Mouse (Mus musculus): ENCODE measurements around the gene 4930442H23Rik.

4930442H23Rik gene

DNA sequence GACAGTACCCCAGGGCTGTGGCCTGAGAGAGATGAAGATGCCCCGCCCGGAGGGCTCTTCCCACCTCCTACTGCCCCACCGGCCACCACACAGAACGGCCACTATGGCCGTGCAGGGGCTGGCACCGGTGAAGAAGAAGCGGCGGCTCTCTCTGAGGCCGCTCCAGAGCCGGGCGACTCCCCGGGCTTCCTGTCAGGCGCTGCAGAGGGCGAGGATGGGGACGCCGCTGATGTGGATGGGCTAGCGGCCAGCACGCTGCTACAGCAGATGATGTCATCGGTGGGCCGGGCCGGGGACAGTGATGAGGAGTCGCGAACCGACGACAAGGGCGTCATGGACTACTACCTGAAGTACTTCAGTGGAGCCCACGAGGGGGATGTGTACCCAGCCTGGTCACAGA, 39.0 kb downstream of the 4930442H23Rik start:
- no peak for TF ChIP-seq GATA4 (IDR thresholded peaks at IDR 0.05; ENCODE audit: insufficient replicate concordance, low read length)

DNA sequence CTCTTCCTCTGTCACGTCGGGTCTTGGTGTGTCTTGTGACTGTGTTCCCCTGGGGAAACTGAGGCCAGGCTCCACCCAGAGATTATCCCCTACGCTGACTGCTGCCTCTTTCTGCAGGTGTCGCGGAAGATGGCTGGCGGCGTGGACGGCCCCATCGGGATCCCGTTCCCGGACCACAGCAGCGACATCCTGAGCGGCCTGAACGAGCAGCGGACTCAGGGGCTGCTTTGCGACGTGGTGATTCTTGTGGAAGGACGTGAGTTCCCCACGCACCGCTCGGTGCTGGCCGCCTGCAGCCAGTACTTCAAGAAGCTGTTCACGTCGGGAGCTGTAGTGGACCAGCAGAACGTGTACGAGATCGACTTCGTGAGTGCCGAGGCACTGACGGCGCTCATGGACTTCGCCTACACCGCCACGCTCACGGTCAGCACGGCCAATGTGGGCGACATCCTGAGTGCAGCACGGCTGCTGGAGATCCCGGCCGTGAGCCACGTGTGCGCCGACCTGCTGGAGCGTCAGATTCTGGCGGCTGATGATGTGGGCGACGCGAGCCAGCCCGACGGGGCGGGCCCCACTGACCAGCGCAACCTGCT, 39.7 kb downstream of the 4930442H23Rik start:
- no peak for TF ChIP-seq GATA4 (IDR thresholded peaks at IDR 0.05; ENCODE audit: insufficient replicate concordance, low read length)

DNA sequence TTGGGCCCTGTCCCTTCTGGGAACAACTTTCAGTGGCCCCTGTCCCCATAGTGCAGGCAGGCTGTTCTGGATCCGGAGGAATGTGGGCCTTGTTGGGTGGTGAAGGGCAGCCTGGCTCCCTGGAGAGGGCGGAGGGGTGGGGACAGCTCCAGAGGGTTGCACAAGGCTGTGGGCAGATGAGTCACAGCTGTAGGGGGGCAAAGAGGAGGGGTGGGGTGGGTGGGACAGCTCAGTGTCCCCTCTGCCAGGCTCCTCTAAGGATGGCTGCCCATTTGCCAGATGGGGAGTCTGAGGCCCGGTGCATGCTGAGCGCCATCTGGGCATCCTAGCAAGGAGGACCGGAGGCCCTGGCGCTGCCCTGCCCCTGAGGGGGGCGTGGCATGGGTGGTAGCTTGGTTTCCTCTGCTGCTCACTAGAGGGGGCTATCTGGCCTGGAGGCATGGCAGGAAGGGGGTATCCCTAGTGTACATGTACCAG, 40.5 kb downstream of the 4930442H23Rik start:
- TF ChIP-seq GATA4 (IDR thresholded peaks at IDR 0.05; ENCODE audit: insufficient replicate concordance, low read length) = no peak

DNA sequence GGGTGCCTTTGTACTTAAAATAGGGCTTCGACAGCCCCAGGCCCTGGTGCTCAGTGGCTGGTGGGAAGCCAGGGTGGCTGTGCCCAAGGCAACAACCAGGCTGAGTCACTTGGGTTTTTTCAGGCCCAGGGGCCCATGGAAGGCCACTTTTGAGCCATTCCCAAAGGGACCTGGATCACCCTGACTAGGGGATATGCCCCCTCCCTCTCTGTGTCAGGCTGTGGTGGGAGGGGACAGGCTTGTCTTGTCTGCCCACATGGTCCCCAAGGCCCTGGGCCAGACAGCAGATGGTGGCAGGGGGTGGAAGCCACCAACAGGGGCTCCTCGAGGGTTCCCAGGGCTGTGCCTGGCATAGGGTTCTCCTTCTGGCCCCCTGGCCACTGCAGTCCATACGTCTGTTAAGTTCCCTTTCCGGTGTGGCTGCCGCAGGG, 41.1 kb downstream of the 4930442H23Rik start:
- no peak for TF ChIP-seq GATA4 (IDR thresholded peaks at IDR 0.05; ENCODE audit: insufficient replicate concordance, low read length)

DNA sequence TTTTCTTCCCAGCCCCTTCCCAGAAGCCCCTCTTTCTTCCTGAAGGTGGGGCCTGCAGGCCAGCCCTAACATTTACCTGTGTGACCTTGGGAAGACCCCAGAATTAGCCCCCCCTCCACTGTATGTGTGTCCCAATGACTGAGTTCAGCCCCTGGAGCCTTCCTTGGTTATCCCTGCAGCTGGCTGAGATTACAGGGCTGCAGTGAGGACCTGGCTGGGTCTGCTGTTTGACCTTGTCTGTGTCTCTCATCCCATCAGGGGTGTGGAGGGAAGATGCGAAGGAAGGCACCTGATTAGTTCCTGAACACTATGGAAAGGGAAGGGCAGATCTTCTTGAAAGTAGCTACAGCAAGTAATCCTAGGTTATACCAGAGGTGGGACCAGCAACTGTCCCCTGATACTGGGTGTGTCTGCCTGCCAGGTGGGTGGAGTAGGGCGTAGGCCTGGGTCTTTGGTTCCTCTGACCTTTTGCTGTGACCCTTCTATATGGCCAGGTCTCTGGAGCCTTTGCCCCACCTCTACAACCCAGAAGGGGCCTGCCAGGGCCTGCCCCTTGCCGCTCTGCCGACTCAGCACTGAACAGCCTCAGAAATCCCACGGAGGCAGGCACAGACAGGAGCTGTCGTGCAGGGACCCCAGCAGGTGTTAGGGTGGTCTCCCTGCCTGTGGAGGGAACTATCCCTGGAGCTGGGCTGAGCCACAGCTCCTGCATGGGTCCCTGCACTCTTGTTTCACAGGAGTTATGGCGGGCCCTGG, 42.0 kb downstream of the 4930442H23Rik start:
- TF ChIP-seq GATA4 (IDR thresholded peaks at IDR 0.05; ENCODE audit: insufficient replicate concordance, low read length) = no peak

DNA sequence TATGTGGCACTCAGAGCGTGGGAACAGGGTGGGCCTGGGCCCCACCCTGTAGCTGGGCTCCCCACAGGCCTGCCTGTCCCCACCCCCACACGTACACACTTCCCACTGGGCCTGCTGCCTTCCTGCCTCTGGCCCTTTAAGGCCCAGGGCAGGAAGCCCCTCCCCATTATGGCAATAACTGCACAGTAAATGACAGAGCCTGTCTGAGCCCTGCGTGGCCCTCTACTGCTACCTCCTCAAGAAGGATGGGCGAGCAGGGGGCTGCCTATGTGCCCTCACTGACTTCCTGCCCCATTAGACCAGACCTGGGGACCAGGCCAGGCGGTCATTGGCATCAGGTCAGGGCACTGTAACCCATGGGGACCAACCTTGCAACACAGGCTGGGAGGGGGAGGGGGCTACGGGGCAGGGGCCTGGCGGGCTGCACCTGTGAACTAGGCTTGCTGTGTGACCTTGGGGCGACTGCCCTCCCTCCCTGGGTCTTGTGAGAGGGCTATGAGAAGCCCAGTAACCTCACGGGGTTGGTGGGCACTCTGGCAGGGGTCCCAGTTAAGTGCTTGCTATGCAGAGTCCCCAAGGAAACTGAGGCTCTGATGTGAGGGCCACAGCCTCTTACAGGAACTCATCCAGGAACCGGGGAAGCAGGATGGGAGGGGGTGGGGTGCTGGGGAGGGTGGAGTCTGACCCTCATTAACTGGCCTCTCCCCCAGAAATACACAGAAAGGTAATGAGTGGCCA, 42.8 kb downstream of the 4930442H23Rik start:
- no peak for TF ChIP-seq GATA4 (IDR thresholded peaks at IDR 0.05; ENCODE audit: insufficient replicate concordance, low read length)

DNA sequence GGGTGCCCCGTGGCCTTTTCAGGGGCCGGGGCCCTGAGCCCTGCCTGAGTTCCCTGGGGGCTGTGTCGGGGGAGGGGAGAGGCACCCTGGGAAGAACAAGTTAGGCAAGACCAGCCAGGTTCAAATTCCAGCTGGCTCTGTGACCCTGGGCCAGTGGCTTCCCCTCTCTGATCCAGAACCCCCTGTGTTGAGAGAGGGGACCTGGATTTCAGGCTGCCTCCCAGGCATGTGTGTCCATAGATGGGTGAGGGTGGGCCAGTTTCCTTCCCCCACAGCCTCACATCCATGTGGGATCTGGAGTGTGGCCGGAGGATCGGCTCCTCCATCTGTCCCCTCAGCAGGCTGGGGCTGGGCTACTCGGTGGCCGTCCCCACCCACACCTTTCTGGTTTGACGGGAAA, 43.6 kb downstream of the 4930442H23Rik start:
- no peak for TF ChIP-seq GATA4 (IDR thresholded peaks at IDR 0.05; ENCODE audit: insufficient replicate concordance, low read length)

DNA sequence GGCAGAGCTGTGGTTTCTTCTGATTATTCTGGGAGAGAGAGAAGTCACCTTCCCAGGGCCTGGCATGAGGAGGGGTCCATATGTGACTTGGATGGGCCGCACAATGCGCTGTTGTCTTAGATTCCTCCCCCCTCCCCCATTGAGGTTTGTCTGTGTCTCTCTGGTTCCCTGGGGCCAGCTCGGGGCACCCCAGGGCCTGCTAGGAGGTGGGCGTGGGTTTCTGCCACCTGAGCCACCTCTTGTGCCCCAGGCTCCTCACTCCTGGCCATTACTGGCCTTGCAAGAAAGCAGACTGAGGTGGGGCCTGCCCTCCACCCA, 44.2 kb downstream of the 4930442H23Rik start:
- no peak for TF ChIP-seq GATA4 (IDR thresholded peaks at IDR 0.05; ENCODE audit: insufficient replicate concordance, low read length)

DNA sequence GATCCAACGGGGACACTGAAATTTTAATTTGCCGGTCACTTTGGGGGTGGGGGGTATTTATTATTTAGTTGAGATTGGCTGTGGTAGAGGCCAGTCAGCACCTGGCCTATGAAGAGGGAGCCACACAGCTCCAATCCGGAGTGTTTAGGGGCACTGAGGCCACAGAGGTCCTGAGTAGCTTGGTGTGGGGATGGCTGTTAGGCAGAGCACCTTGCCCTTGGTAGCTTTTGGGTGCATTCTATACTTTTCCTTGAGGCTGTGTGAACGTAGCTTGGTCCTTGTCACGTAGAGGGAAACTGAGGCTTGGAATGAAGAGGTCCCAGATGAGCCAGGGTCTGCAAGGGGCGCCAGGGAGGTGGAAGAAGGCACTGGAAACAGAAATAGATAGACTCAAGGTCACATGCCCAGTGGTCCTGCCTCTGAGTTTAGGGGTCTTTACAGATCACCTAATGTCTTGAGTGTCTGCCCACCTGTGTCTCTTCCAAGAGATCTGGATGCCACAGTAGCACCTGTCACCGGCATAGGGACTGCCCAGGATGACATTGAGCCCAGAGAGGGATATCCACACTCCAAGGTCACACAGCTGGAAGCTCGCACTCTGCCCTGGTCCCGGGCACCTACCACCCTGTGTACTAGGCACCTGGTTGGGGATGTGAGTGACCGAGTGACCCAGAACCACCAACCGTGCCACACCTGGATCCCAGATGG, 44.7 kb downstream of the 4930442H23Rik start:
- TF ChIP-seq GATA4 (IDR thresholded peaks at IDR 0.05; ENCODE audit: insufficient replicate concordance, low read length) = no peak

DNA sequence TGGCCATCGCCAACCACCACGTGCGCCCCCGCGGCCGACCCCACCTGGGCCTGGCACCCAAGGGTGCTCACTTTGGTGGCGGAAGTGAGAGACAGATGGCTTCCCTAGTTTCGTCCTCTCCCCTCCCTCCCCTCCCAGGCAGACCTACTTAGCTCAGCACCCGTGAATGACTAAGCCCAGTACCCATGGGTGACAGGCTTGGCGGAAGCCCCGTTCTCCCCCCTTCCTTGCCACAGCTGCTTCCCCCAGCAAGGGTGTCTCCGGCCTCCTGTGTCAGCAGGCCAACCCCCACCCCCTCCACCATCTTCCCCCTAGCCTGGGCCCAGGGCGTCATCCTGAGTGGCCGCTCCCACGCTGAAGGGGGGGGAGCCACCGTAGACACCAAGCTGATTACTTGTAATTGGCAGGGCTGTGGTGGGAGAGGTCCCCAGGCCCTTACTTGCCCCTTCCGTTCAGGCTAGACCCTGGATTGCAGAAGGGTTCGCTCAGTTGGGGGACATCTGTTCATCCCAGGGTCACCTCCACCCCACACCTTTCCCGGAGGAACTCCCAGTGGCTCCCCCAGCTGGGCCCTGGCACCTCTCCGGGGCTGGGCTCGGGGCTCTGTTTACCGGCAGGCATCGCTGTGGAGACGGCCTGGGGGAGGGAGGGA, 45.4 kb downstream of the 4930442H23Rik start:
- no peak for TF ChIP-seq GATA4 (IDR thresholded peaks at IDR 0.05; ENCODE audit: insufficient replicate concordance, low read length)

DNA sequence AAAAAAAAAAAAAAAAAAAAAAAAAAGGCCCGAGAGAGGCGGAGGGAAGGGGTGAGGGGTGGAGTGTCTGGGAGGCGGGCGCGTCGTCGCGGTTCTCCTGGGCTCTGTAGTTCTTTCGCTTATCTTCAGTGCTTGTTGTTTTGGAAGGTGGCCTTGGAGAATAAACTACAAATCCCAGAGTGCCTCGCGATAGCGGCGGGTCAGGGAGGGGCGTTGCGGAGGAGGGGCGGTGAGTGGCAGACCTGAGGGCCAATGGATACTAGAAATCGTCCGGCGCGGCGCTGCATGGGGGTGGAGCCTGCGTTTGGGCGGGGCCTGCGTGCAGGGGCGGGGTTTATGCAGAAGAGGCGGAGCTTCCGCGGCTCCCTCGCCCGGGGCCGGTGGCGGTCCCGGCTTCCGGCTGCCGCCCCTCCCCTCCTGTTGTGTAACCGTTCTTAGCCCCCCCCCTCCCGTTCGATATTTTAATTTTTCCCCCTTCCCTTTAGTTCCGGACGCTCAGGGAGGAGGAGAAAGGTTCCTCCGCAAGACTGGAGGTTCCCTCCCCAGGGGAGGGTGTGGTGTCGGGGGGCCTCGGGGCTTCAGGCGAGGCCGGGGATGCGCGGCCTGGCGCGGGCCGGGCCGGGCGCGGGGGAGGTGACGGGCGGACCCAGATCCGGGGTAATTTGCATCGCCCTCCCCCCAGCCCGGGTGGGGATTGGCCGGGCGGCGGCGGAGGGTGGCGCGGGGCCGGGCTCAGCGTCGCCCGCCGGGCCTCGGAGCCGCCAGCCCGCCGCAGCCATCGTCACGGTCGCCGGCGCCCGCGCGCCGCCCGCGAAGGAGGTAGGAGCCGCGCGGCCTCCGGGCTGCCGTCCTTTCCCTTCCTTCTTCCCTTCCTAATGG, 46.2 kb downstream of the 4930442H23Rik start:
- TF ChIP-seq GATA4 (IDR thresholded peaks at IDR 0.05; ENCODE audit: insufficient replicate concordance, low read length) = peak; percentile 84; the same call in 1 of the 2 replicates

DNA sequence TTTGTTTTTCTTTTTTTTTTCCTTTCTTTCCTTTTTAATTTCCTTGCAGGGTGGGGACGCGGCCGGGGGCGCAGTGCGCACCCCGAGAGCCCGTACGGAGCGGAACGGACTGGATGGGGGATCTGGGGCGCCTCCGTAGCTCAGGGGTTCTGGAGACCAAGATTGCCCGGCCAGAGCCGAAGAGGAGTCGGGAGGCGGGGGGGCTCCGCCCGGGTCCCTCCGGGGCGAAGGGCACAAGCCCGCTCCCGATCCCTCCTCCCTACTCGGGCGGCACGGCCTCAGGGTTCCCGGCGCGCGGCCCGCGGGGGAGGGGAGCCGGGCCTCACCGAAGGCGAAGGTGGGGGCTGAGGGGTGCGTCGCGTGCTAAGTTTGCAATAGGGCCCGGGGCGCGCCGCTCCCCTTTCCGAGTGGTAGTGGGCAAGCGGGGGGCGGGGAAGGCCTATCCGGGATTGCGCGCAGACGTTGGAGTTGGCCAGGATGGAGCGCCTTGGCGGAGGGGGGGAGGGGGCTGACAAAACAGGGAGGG, 46.9 kb downstream of the 4930442H23Rik start:
- no peak for TF ChIP-seq GATA4 (IDR thresholded peaks at IDR 0.05; ENCODE audit: insufficient replicate concordance, low read length)

DNA sequence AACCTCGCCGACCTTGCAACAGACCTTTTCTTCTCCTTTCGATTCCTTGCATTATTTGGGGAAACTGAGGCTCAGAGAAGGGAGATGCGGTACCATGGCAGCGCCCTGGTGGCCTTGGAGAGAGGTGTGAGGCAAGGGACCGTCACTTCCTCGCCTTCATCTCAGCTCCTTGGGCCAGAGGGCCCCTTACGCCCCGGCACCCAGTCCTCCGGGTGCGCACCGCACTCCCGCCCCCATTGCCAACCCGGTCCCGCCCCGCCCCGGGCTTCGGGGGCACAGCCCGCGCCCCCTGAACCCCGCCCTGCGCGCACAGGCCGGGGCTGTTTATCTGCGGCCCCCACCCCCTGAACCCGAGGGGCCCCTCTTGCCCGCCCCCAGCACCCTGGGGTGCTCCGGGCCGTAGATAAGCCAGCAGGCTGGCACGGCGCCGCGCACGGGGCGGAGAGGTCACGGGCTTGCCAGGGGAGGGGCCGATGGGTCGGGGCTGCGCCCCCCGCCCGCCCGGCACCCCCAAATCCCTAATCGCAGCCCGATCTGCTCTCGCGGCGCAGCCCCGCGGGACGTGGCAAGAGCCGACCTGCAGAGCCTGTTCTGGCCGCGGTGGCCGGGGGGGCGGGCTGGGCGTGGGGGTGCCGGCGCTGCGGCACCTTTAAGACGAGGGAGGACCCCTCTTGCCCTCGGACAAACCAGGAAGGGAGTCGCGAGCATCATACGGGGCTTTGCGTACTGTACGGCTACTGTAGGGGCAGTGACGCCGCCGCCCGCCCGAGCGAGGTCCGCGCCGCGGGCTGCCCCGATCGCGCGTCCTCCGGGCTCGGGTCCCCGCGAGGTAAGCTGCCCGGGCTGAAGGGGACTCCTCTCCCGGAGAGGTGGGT, 47.6 kb downstream of the 4930442H23Rik start:
- peak; percentile 39; the same call in 1 of the 2 replicates for TF ChIP-seq GATA4 (IDR thresholded peaks at IDR 0.05; ENCODE audit: insufficient replicate concordance, low read length)

All from liver, adult (tissue).